Mouse (Mus musculus) liver, postnatal 0 days (tissue): ENCODE measurements around the gene Nt5c3b. TPM values are rescaled to one million over a fixed set of nuclear protein-coding genes. Genes with fewer than 3 reads are reported as not detected.

ENCODE experiments used
- ATAC-seq: fragments of 200-750 bp; cut with Nextera tagmentation; 2 replicates; pipeline ENCODE4 v1.8.0; 2017; ENCODE audit warnings: mild to moderate bottlenecking, moderate library complexity
- DNase-seq: peaks from one replicate; pipeline ENCODE4 v3.0.0-alpha.2; 2016
- H3K27ac ChIP-seq: fragments of 300-500 bp; sonication (generic); 2 replicates; pipeline ENCODE4 v1.5.1; 2014; ENCODE audit warnings: antibody characterized with exemption, moderate library complexity, mild to moderate bottlenecking, low read depth
- H3K27me3 ChIP-seq: fragments of 300-500 bp; sonication (generic); 2 replicates; pipeline ENCODE4 v1.6.1; 2014; ENCODE audit warnings: low read length, control low read depth, mixed read lengths; ENCODE audit not compliant: insufficient read depth
- H3K36me3 ChIP-seq: fragments of 300-500 bp; sonication (generic); replicated peaks from 2 replicates; pipeline ENCODE4 v1.6.1; 2014; ENCODE audit warnings: mild to moderate bottlenecking, control low read depth, low read length, moderate library complexity, mixed read lengths; ENCODE audit not compliant: insufficient read depth
- H3K4me1 ChIP-seq: fragments of 300-500 bp; sonication (generic); 2 replicates; pipeline ENCODE4 v1.6.1; 2014; ENCODE audit warnings: antibody characterized with exemption, mild to moderate bottlenecking, control low read depth; ENCODE audit not compliant: insufficient read depth
- H3K4me2 ChIP-seq: fragments of 300-500 bp; sonication (generic); 2 replicates; pipeline ENCODE4 v1.6.1; 2014; ENCODE audit warnings: low read depth, mild to moderate bottlenecking, low read length, moderate library complexity, mixed read lengths
- H3K4me3 ChIP-seq: fragments of 300-500 bp; sonication (generic); 2 replicates; pipeline ENCODE4 v1.5.1; 2014; ENCODE audit warnings: low read depth, low read length
- H3K9ac ChIP-seq: fragments of 300-500 bp; sonication (generic); replicated peaks from 2 replicates; pipeline ENCODE4 v1.6.1; 2014; ENCODE audit warnings: mild to moderate bottlenecking, moderate library complexity
- H3K9me3 ChIP-seq: fragments of 300-500 bp; sonication (generic); 2 replicates; pipeline ENCODE4 v1.6.1; 2016; ENCODE audit warnings: mild to moderate bottlenecking, control low read depth, low read length, mixed read lengths
- CTCF ChIP-seq: sonication (generic); IDR thresholded peaks from 2 replicates; pipeline ENCODE4 v1.5.1; 2016; ENCODE audit warnings: antibody characterized with exemption, low read depth
- EP300 ChIP-seq: IDR thresholded peaks from 2 replicates; pipeline ENCODE4 v1.6.1; 2016; ENCODE audit warnings: antibody characterized with exemption, low read depth, mild to moderate bottlenecking
- WGBS: fragments of 180-500 bp; shearing (Covaris S2); extraction: QIAGEN DNeasy Blood & Tissue Kit; methylation state at CpG from one replicate; pipeline ENCODE4 v1.1.7; 2014; ENCODE audit not compliant: insufficient replicate concordance; 5-methylcytosine and 5-hydroxymethylcytosine counted together
- polyA plus RNA-seq: library from polyadenylated mRNA; unstranded; fragments of >200 nt; fragmentation: Nextera tagmentation; extraction: Ambion mirVana; gene quantifications from 2 replicates; pipeline ENCODE4 v1.2.1, GENCODE M21; 2015

Gene Nt5c3b
- polyA plus RNA-seq, 1 experiment from 2014 or later, result 11.9 TPM

GRCm38 (mm10) chr11:100403445-100404134 is 38.0 kb downstream of the Nt5c3b start:
- Histone ChIP-seq H3K4me1 (peaks cover 7% of the 10 kb centered on the region), H3K9ac (no peak overlapping the region), H3K4me2 (no peak overlapping the region), H3K36me3 (no peaks in the 10 kb centered on the region), H3K4me3 (no peak overlapping the region), H3K9me3 (no peaks in the 10 kb centered on the region), H3K27me3 (no peaks in the 10 kb centered on the region), H3K27ac (no peak overlapping the region)
- TF ChIP-seq EP300 (no peak), CTCF (no peak)
- 60% methylated on average over 10 of the region's 10 CpGs for WGBS
- DNase-seq, result no peak
- no peak for ATAC-seq

GRCm38 (mm10) chr11:100402682-100403081 is 38.9 kb downstream of the Nt5c3b start:
- H3K4me1 ChIP-seq, result peaks cover 7% of the 10 kb centered on the region
- DNase-seq (no peak), ATAC-seq (no peak)
- H3K9ac ChIP-seq, result no peak overlapping the region
- H3K36me3 ChIP-seq, result no peaks in the 10 kb centered on the region
- no peak overlapping the region for H3K4me2 ChIP-seq
- 58% methylated on average over 2 of the region's 2 CpGs for WGBS
- TF ChIP-seq EP300 (no peak), CTCF (no peak)
- no peak overlapping the region for H3K27ac ChIP-seq
- H3K27me3 ChIP-seq, result no peaks in the 10 kb centered on the region
- H3K4me3 ChIP-seq, result no peak overlapping the region
- no peaks in the 10 kb centered on the region for H3K9me3 ChIP-seq

- ATAC-seq, result no peak
- 22% methylated on average over 6 of the region's 6 CpGs for WGBS
- no peak for DNase-seq
- H3K4me3 ChIP-seq, result no peak overlapping the region
- no peaks in the 10 kb centered on the region for H3K36me3 ChIP-seq
- H3K4me1 ChIP-seq, result peaks cover 7% of the 10 kb centered on the region
- no peak overlapping the region for H3K27ac ChIP-seq
- no peak overlapping the region for H3K9ac ChIP-seq
- H3K9me3 ChIP-seq, result no peaks in the 10 kb centered on the region
- no peaks in the 10 kb centered on the region for H3K27me3 ChIP-seq
- no peak for TF ChIP-seq CTCF
- TF ChIP-seq EP300, result no peak
- no peak overlapping the region for H3K4me2 ChIP-seq
These were observed 39.4 kb downstream of the Nt5c3b start for GRCm38 (mm10) chr11:100402240-100402639.

- WGBS, result 49% methylated on average over 6 of the region's 6 CpGs
- H3K4me3 ChIP-seq, result no peak overlapping the region
- H3K9ac ChIP-seq, result no peak overlapping the region
- DNase-seq, result no peak
- no peak for TF ChIP-seq EP300
- TF ChIP-seq CTCF, result no peak
- H3K27me3 ChIP-seq, result no peaks in the 10 kb centered on the region
- ATAC-seq, result no peak
- H3K4me2 ChIP-seq, result no peak overlapping the region
- no peaks in the 10 kb centered on the region for H3K9me3 ChIP-seq
- H3K4me1 ChIP-seq, result peaks cover 12% of the 10 kb centered on the region
- H3K27ac ChIP-seq, result no peak overlapping the region
- no peaks in the 10 kb centered on the region for H3K36me3 ChIP-seq
These were observed 40.8 kb downstream of the Nt5c3b start for GRCm38 (mm10) chr11:100400842-100401241.

GRCm38 (mm10) chr11:100399727-100400538 is 41.7 kb downstream of the Nt5c3b start:
- Histone ChIP-seq H3K9me3 (no peaks in the 10 kb centered on the region), H3K27ac (no peak overlapping the region), H3K4me2 (no peak overlapping the region), H3K27me3 (no peaks in the 10 kb centered on the region), H3K9ac (no peak overlapping the region), H3K4me3 (no peak overlapping the region), H3K4me1 (peaks cover 21% of the 10 kb centered on the region), H3K36me3 (no peaks in the 10 kb centered on the region)
- 70% methylated on average over 12 of the region's 12 CpGs for WGBS
- no peak for DNase-seq
- ATAC-seq, result no peak
- no peak for TF ChIP-seq EP300
- no peak for TF ChIP-seq CTCF

- DNase-seq (no peak), ATAC-seq (no peak)
- H3K4me2 ChIP-seq, result no peak overlapping the region
- no peaks in the 10 kb centered on the region for H3K27me3 ChIP-seq
- WGBS, result 44% methylated on average over 9 of the region's 9 CpGs
- H3K9me3 ChIP-seq, result no peaks in the 10 kb centered on the region
- H3K9ac ChIP-seq, result no peak overlapping the region
- H3K4me3 ChIP-seq, result no peak overlapping the region
- H3K4me1 ChIP-seq, result peaks cover 28% of the 10 kb centered on the region
- no peaks in the 10 kb centered on the region for H3K36me3 ChIP-seq
- H3K27ac ChIP-seq, result no peak overlapping the region
- TF ChIP-seq CTCF (no peak), EP300 (no peak)
These were observed 42.3 kb downstream of the Nt5c3b start for GRCm38 (mm10) chr11:100399320-100399719.
